Comparison of ENCODE assay signal across 35 mouse cellular contexts in genomic region chr3:87743927-87744326, GRCm38 (mm10). TPM values are rescaled to one million over a fixed set of nuclear protein-coding genes. Genes with fewer than 3 reads are reported as not detected.
DNase-seq lines count a peak whose midpoint lies in the region; ATAC-seq lines count a peak whose summit lies in the region.
"Had no signal": no experiment of that assay in that cellular context is flagged by ENCODE, and none has a peak within 500 bp of the region (broad histone marks: within the 10 kb centered on the region; RNA-seq: fewer than 3 reads in every experiment).

No protein-coding gene starts in this region.

- no peaks in the 10 kb centered on the region for H3K9me3 ChIP-seq in kidney, embryonic 14.5 days (ENCODE audit: control insufficient read depth, low read length)
- H3K9me3 ChIP-seq: embryonic facial prominence, embryonic 12.5 days; G1E; heart, embryonic 13.5 days; hindbrain, embryonic 10.5 days; liver, embryonic 12.5 days; neural tube, embryonic 15.5 days had no signal

- H3K27ac ChIP-seq in kidney, embryonic 14.5 days (ENCODE audit: low read depth, low read length): 0 out of 2 replicates have a peak overlapping the region, but pooled peaks have one; percentile 39
- H3K27ac ChIP-seq: embryonic facial prominence, embryonic 12.5 days; heart, embryonic 13.5 days; hindbrain, embryonic 10.5 days; liver, embryonic 12.5 days; neural tube, embryonic 15.5 days had no signal

- DNase-seq in kidney, adult 9 months: no peak
- peak; percentile 43 for DNase-seq in T-cell, adult 2 months (ENCODE audit: low spot score)
- no peak for DNase-seq in thymus, postnatal 10 days (ENCODE audit: low spot score in 2 of 2)
- DNase-seq in gastrocnemius, postnatal 4 days (ENCODE audit: low spot score in 2 of 2): no peak
- DNase-seq in adipocyte (ENCODE audit: low spot score): no peak
- DNase-seq in thymus, postnatal 4 days: no peak
- DNase-seq: adrenal gland, postnatal 25 days; cerebellum, adult 11-12 months; cerebellum, adult 9-11 months; embryo, embryonic 11 days; gastrocnemius, postnatal 14 days; heart, postnatal 10 days; kidney, adult 8-10 months; kidney, postnatal 14 days; left cerebral cortex, postnatal 4 days; liver, postnatal 0 days; lung, postnatal 4 days; midbrain, embryonic 14.5 days; right cerebral cortex, adult 18-20 months; spleen, adult 18-20 months; thymus, postnatal 14 days had no signal

- WGBS in kidney, embryonic 14.5 days: 86% methylated on average over 4 of the region's 4 CpGs

- H3K36me3 ChIP-seq in kidney, embryonic 14.5 days (ENCODE audit: control insufficient read depth, insufficient read depth, low read length): peaks cover 4% of the 10 kb centered on the region; the same call in 1 of the 2 replicates
- H3K36me3 ChIP-seq: G1E; liver, embryonic 12.5 days had no signal

- H3K4me3 ChIP-seq in kidney, embryonic 14.5 days (ENCODE audit: low read length): no peak overlapping the region
- H3K4me3 ChIP-seq: embryonic facial prominence, embryonic 12.5 days; heart, embryonic 13.5 days; hindbrain, embryonic 10.5 days; liver, embryonic 12.5 days; neural tube, embryonic 15.5 days had no signal

- ATAC-seq in kidney, embryonic 14.5 days (ENCODE audit: low FRiP score, low TSS enrichment): no peak
- ATAC-seq in megakaryocyte, adult 5-6 weeks (ENCODE audit: poor library complexity, severe bottlenecking): peak; percentile 39
- ATAC-seq: forebrain, embryonic 14.5 days; hindbrain, embryonic 16.5 days; intestine, embryonic 16.5 days; liver, embryonic 12.5 days; liver, postnatal 0 days; lung, postnatal 0 days had no signal

- H3K4me2 ChIP-seq in kidney, embryonic 14.5 days (replicated peaks; ENCODE audit: low read depth, low read length): no peak overlapping the region
- H3K4me2 ChIP-seq: embryonic facial prominence, embryonic 12.5 days; heart, embryonic 13.5 days; liver, embryonic 12.5 days; neural tube, embryonic 15.5 days had no signal

- H3K4me1 ChIP-seq in kidney, embryonic 14.5 days (ENCODE audit: control insufficient read depth, insufficient read depth, low read length): peaks cover 28% of the 10 kb centered on the region
- H3K4me1 ChIP-seq: liver, embryonic 12.5 days had no signal

- H3K27me3 ChIP-seq in kidney, embryonic 14.5 days (ENCODE audit: control insufficient read depth, insufficient read depth, low read length): no peaks in the 10 kb centered on the region
- H3K27me3 ChIP-seq: embryonic facial prominence, embryonic 12.5 days; neural tube, embryonic 15.5 days had no signal

- H3K9ac ChIP-seq in kidney, embryonic 14.5 days (ENCODE audit: low read depth, low read length): no peak overlapping the region
- H3K9ac ChIP-seq: embryonic facial prominence, embryonic 12.5 days; heart, embryonic 13.5 days; liver, embryonic 12.5 days; liver, postnatal 0 days; neural tube, embryonic 15.5 days had no signal

RNA-seq across cellular contexts. Expression of gene Lrrc71, which starts 4.5 kb away (rescaled TPM):
- polyA plus RNA-seq in kidney, embryonic 14.5 days (2014; fragmentation: Nextera tagmentation; extraction: Ambion mirVana): 0.87 and 0.89 TPM in 2 replicates
- not detected in 2 replicates for total RNA-seq in megakaryocyte, adult 5-6 weeks (2015)
- 0.04 TPM in 1 of 2 replicates, not detected in the other for total RNA-seq in megakaryocyte, adult 5-6 weeks (2017)
- under 1 TPM; 0.39 TPM for total RNA-seq in gastrocnemius, postnatal 4 days (2021)
- polyA plus RNA-seq: G1E; heart, embryonic 13.5 days had no signal

RNA-seq across cellular contexts. Expression of gene Ntrk1, which starts 51.0 kb away (rescaled TPM):
- 5.3 and 5.4 TPM in 2 replicates for polyA plus RNA-seq in kidney, embryonic 14.5 days (2014; fragmentation: Nextera tagmentation; extraction: Ambion mirVana)
- not detected in 2 replicates for total RNA-seq in megakaryocyte, adult 5-6 weeks (2015)
- total RNA-seq in megakaryocyte, adult 5-6 weeks (2017): not detected in 2 replicates
- total RNA-seq in gastrocnemius, postnatal 4 days (2021): under 1 TPM; 0.10 to 0.13 TPM
- total RNA-seq: G1E; gastrocnemius, postnatal 14 days; monocyte, adult 5-6 weeks had no signal
- polyA plus RNA-seq: G1E had no signal

RNA-seq across cellular contexts. Expression of gene Insrr, which starts 52.8 kb away (rescaled TPM):
- polyA plus RNA-seq in kidney, embryonic 14.5 days (2014; fragmentation: Nextera tagmentation; extraction: Ambion mirVana): 0.95 and 0.97 TPM in 2 replicates
- total RNA-seq in megakaryocyte, adult 5-6 weeks (2015): not detected in 2 replicates
- total RNA-seq in megakaryocyte, adult 5-6 weeks (2017): not detected in 2 replicates
- under 1 TPM; 0.15 to 0.18 TPM for total RNA-seq in gastrocnemius, postnatal 4 days (2021)
- total RNA-seq: heart, adult 8-10 months; monocyte, adult 5-6 weeks had no signal
- polyA plus RNA-seq: G1E; liver, postnatal 0 days had no signal
